Mouse (Mus musculus): ENCODE measurements around the gene Frk.
"Not testable (repeated sequence)": the region's sequence is repeated elsewhere in the genome, so short reads cannot be mapped to it uniquely, and the experiment has no call there.

The Frk gene

GRCm38 (mm10) chr10:34483297-34484013 is at the start of gene Frk:
Gene Frk, plus strand, starts transcription at chr10:34483399.
- peak; percentile 10 for DNase-seq (ENCODE audit: low read depth, low spot score)

GRCm38 (mm10) chr10:34434191-34434590 is 49.0 kb upstream of the Frk start:
- not testable (repeated sequence) for DNase-seq (ENCODE audit: low read depth, low spot score)

- DNase-seq (ENCODE audit: low read depth, low spot score): no peak
Measured at GRCm38 (mm10) chr10:34449469-34449868, 33.7 kb upstream of the Frk start.

- no peak for DNase-seq (ENCODE audit: low read depth, low spot score)
Measured at GRCm38 (mm10) chr10:34461451-34461850, 21.7 kb upstream of the Frk start.

- no peak for DNase-seq (ENCODE audit: low read depth, low spot score)
Measured at GRCm38 (mm10) chr10:34464321-34464720, 18.9 kb upstream of the Frk start.

- no peak for DNase-seq (ENCODE audit: low read depth, low spot score)
Measured at GRCm38 (mm10) chr10:34469037-34469436, 14.2 kb upstream of the Frk start.

- no peak for DNase-seq (ENCODE audit: low read depth, low spot score)
Measured at GRCm38 (mm10) chr10:34479942-34480455, 3.2 kb upstream of the Frk start.

GRCm38 (mm10) chr10:34484014-34484411 is 814 bp downstream of the Frk start:
- DNase-seq (ENCODE audit: low read depth, low spot score): no peak

GRCm38 (mm10) chr10:34485079-34485478 is 1.9 kb downstream of the Frk start:
- peak; percentile 41 for DNase-seq (ENCODE audit: low read depth, low spot score)

GRCm38 (mm10) chr10:34507807-34508206 is 24.6 kb downstream of the Frk start:
- no peak for DNase-seq (ENCODE audit: low read depth, low spot score)

GRCm38 (mm10) chr10:34508593-34508992 is 25.4 kb downstream of the Frk start:
- DNase-seq (ENCODE audit: low read depth, low spot score): no peak

- DNase-seq (ENCODE audit: low read depth, low spot score): no peak
Measured at GRCm38 (mm10) chr10:34509256-34509655, 26.1 kb downstream of the Frk start.

- no peak for DNase-seq (ENCODE audit: low read depth, low spot score)
Measured at GRCm38 (mm10) chr10:34511192-34511591, 28.0 kb downstream of the Frk start.

- DNase-seq (ENCODE audit: low read depth, low spot score): no peak
Measured at GRCm38 (mm10) chr10:34512551-34512950, 29.4 kb downstream of the Frk start.

- no peak for DNase-seq (ENCODE audit: low read depth, low spot score)
Measured at GRCm38 (mm10) chr10:34525598-34525997, 42.4 kb downstream of the Frk start.

- no peak for DNase-seq (ENCODE audit: low read depth, low spot score)
Measured at GRCm38 (mm10) chr10:34531766-34532165, 48.6 kb downstream of the Frk start.

GRCm38 (mm10) chr10:34532507-34532906 is 49.3 kb downstream of the Frk start:
- no peak for DNase-seq (ENCODE audit: low read depth, low spot score)

- DNase-seq (ENCODE audit: low read depth, low spot score): no peak
Measured at GRCm38 (mm10) chr10:34540687-34541086, 57.5 kb downstream of the Frk start.

- DNase-seq (ENCODE audit: low read depth, low spot score): no peak
Measured at GRCm38 (mm10) chr10:34541717-34542490, 58.7 kb downstream of the Frk start.

- no peak for DNase-seq (ENCODE audit: low read depth, low spot score)
Measured at GRCm38 (mm10) chr10:34550612-34551011, 67.4 kb downstream of the Frk start.

- DNase-seq (ENCODE audit: low read depth, low spot score): no peak
Measured at GRCm38 (mm10) chr10:34551636-34552035, 68.4 kb downstream of the Frk start.

- DNase-seq (ENCODE audit: low read depth, low spot score): no peak
Measured at GRCm38 (mm10) chr10:34563518-34564176, 80.4 kb downstream of the Frk start.

All from ES-CJ7 (cell line).